Mouse (Mus musculus): ENCODE data around the gene Palm.

GRCm38 (mm10) chr10:79849941-79850628, 56.7 kb downstream of the Palm start:
- no peak for TF ChIP-seq POLR2A (IDR thresholded peaks at IDR 0.05; ENCODE audit: low read depth, low read length)
- TF ChIP-seq CTCF (IDR thresholded peaks at IDR 0.05; ENCODE audit: extremely low read depth, insufficient read depth, insufficient read length, insufficient replicate concordance), result no peak
